Mouse (Mus musculus) spleen, adult 2 months (tissue): ENCODE data around the gene H2-DMa. TPM values are rescaled to one million over a fixed set of nuclear protein-coding genes. Genes with fewer than 3 reads are reported as not detected.

ENCODE experiments used
- DNase-seq, 2 experiments: peaks; one replicate each; pipeline versions ENCODE4 v3.0.0 to v3.0.0-alpha.2; 2012 to 2021; ENCODE audit warnings: low spot score in 2 of 2, low read depth in 1 of 2
- H3K27ac ChIP-seq: fragments of 200-500 bp; 2 replicates; pipeline ENCODE4 v1.5.1; 2012; ENCODE audit warnings: low read length, inconsistent platforms; ENCODE audit not compliant: insufficient read depth
- H3K27me3 ChIP-seq: fragments of 200-500 bp; 2 replicates; pipeline ENCODE4 v1.6.1; 2012; ENCODE audit warnings: mild to moderate bottlenecking, moderate library complexity, low read length, inconsistent platforms; ENCODE audit not compliant: control insufficient read depth, insufficient read depth
- H3K36me3 ChIP-seq: fragments of 200-500 bp; 2 replicates; pipeline ENCODE4 v1.6.1; 2012; ENCODE audit warnings: mild to moderate bottlenecking, low read length, inconsistent platforms; ENCODE audit not compliant: control insufficient read depth, insufficient read depth
- H3K4me1 ChIP-seq: fragments of 200-500 bp; 2 replicates; pipeline ENCODE4 v1.6.1; 2011; ENCODE audit warnings: inconsistent platforms; ENCODE audit not compliant: control insufficient read depth, insufficient read depth, insufficient read length
- H3K4me3 ChIP-seq: fragments of 200-500 bp; 2 replicates; pipeline ENCODE4 v1.5.1; 2011; ENCODE audit warnings: mild to moderate bottlenecking, inconsistent platforms; ENCODE audit not compliant: insufficient read depth, insufficient read length; ENCODE audit errors: extremely low read depth
- CTCF ChIP-seq: fragments of 200-500 bp; IDR thresholded peaks from 2 replicates; pipeline ENCODE4 v1.5.1; 2011; ENCODE audit warnings: mild to moderate bottlenecking, inconsistent platforms; ENCODE audit not compliant: insufficient read depth, insufficient read length, insufficient replicate concordance; ENCODE audit errors: extremely low read depth
- POLR2A ChIP-seq: fragments of 200-500 bp; IDR thresholded peaks from 2 replicates; pipeline ENCODE4 v1.6.1; 2011; ENCODE audit warnings: low read depth, low read length, inconsistent platforms
- WGBS: fragments of 180-500 bp; shearing (Covaris S2); methylation state at CpG from one replicate; pipeline ENCODE4 v1.1.7; 2018; 5-methylcytosine and 5-hydroxymethylcytosine counted together
- polyA plus RNA-seq: library from polyadenylated mRNA; depleted of rRNA; stranded (reverse); fragments of >200 nt; gene quantifications from 2 replicates; pipeline ENCODE4 v1.2.3, GENCODE M21; 2012

H2-DMa gene
- polyA plus RNA-seq, 1 experiment, result 302 TPM

DNA sequence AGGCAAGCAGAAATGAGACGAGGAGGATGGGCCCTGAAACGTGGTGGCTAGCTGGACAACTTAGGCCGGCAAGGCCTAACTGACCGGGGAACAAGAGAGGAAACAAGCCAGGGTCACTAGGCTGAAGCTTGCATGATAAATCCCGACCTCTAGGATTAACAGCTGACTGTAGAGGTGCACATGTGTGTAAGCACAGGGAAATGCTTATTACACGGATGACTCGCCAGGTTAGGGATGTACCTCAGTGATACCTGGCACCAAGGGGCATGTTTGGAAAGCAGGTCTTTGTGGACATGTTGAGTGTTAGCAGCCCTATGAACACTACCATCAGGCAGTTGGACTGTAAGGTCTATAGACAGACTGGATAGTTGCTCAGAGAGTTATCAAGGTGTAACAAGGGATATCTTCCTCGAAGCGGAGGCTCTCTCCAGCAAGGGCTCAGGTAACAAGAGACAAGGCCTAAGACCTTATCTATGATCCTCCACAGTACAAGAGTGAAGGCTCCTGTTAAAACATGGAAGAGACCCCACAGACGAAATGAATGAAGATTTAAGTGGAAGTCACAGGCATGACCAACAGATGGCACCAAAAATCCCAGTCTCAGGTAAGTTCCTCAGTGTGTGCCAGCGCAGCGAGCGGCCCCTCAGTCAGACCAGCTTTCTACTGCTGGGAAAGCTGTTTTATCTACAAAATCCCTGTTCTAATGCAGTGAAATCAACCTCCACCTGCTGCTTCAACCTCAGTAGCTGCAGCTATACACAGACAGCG, 10.1 kb upstream of the H2-DMa start:
- H3K27ac ChIP-seq, result no peak overlapping the region
- no peak overlapping the region for H3K4me3 ChIP-seq
- 77% methylated on average over 14 of the region's 14 CpGs for whole genome bisulfite sequencing
- no peak for DNase-seq
- H3K4me1 ChIP-seq, result peaks cover 3% of the 10 kb centered on the region; the same call in 1 of the 2 replicates
- TF ChIP-seq POLR2A, result no peak
- TF ChIP-seq CTCF, result no peak
- no peaks in the 10 kb centered on the region for H3K27me3 ChIP-seq
- H3K36me3 ChIP-seq, result peaks cover 35% of the 10 kb centered on the region

DNA sequence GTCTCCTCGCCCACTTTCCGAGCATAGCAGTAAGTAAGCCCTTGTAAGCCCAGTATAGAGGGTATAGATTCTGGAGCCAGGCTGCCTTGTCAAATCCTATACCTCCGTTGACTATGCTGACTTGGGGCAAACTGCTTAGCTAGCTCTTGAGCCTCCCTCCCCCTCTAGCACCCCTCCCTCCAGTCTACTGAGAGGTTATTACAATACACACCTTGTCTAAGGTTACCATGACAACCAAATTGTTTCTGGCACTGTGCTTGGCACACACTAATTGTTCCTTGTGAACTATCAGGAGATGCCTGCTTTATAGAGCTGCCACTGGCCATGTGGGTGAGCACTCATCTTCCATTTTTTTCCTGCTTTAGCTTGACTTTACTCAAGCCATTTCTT, 9.5 kb upstream of the H2-DMa start:
- no peak overlapping the region for H3K27ac ChIP-seq
- H3K36me3 ChIP-seq, result peaks cover 39% of the 10 kb centered on the region
- no peaks in the 10 kb centered on the region for H3K27me3 ChIP-seq
- no peak overlapping the region for H3K4me3 ChIP-seq
- WGBS, result 67% methylated on average over 3 of the region's 3 CpGs
- H3K4me1 ChIP-seq, result no peaks in the 10 kb centered on the region
- TF ChIP-seq POLR2A (no peak), CTCF (no peak)
- DNase-seq, result no peak

DNA sequence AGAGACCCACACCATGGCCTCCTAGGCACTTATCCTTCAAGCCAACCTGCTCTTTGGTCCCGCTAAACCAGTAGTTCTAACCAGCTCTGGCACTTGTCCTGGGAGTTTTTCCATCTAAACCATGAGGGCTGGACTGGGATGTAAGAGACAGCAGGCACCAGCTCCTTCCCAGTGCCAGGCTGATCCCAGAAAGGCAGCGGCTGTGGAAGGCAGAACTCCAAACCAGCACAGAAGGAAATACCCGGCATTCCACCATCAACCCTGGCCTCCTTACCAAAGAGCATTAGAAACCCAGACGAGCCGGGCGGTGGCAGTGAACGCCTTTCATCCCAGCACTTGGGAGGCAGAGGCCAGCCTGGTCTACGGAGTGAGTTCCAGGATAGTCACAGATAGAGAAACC, 9.0 kb upstream of the H2-DMa start:
- TF ChIP-seq CTCF (no peak), POLR2A (no peak)
- no peak for DNase-seq
- Histone ChIP-seq H3K36me3 (peaks cover 44% of the 10 kb centered on the region), H3K4me3 (no peak overlapping the region), H3K27me3 (no peaks in the 10 kb centered on the region), H3K27ac (no peak overlapping the region), H3K4me1 (no peaks in the 10 kb centered on the region)
- WGBS, result 90% methylated on average over 8 of the region's 8 CpGs

DNA sequence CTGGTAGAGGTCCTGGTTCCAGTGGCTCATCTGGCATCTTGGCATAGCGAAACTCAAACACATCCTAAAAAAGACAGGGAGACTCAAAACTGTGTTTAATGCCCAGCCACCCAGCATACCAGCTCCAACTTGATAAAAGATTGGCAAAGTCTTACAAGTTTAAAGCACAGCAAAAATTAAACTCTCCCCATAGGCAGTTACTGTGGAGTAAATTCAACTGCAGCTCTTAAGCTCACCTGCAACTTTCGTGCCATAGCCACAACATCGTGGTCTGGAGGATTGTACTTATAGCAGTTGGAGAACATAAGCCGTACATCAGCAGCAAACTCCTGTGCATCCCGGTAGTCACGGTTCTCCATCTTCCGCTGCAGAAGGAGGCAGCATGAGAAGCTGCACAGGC, 5.2 kb upstream of the H2-DMa start:
- TF ChIP-seq POLR2A (no peak), CTCF (no peak)
- Histone ChIP-seq H3K4me3 (no peak overlapping the region), H3K4me1 (peaks cover 2% of the 10 kb centered on the region; the same call in 1 of the 2 replicates), H3K27ac (no peak overlapping the region), H3K27me3 (no peaks in the 10 kb centered on the region), H3K36me3 (peaks cover 69% of the 10 kb centered on the region)
- no peak for DNase-seq
- WGBS, result 93% methylated on average over 7 of the region's 7 CpGs

DNA sequence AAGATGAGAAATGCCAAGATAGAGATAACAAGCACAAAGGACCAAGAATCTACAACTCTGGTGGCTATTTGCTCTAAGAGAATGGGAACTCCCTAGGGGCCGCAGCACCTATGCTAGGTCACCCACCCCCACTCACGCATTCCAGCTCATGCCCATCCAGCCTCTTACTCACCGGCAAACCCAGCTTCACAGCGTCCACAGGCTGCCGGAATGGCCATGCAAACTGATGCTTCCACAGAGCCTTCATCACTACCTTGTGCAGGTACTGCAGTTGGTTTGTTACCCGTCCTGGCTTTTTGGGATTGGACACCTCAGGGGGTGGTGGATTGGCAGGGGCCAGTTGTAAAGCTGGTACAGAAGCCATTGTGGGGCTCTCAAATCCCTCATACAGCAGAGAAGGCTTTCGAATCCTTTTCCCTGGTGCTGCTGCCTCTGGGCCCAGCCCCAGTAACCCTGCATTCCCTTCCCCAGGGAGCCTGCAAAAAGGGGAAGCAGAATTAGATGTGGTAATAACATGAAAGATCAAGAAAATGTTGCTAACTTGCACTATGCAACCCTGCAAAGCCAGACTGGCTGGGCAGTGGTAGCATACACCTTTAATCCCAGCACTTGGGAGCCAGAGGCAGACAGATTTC, 2.5 kb upstream of the H2-DMa start:
- H3K4me1 ChIP-seq, result peaks cover 2% of the 10 kb centered on the region; the same call in 1 of the 2 replicates

DNA sequence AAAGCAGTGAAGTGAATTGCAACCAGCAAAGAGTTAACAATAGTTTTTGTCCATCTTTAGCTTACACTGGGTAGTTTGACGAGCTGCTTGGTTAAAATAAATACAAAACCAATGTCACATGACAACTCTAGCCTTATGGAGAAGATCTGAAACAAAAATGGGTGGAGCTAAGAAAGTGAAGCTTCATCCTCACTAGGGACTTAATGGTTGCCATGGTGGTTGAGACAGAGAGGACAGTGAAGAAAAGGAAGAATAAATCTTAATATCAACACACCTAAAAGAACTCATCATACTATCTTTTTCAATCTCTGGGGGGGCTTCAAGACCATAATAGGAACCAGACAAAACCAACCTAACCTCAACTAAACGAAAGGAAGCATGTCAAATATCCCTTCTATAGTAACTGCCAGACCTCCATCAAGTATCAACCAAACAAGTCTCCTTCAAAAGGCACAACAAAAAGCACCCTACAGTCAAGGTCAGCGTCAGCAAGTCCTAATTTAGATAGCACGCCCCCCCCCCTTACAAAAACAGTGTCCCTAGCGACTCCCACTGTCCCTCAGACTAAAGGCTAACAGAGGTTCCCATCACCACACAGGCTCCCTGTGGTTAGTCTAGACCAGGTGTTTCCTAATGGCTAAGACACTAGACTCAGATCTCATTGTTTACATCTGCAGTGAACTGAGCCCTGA, 1.8 kb upstream of the H2-DMa start:
- no peak for DNase-seq
- TF ChIP-seq POLR2A (no peak), CTCF (no peak)
- Histone ChIP-seq H3K27me3 (no peaks in the 10 kb centered on the region), H3K4me3 (peak overlapping the region; percentile 80), H3K4me1 (peaks cover 2% of the 10 kb centered on the region; the same call in 1 of the 2 replicates), H3K27ac (peak overlapping the region; percentile 69), H3K36me3 (peaks cover 53% of the 10 kb centered on the region)
- under 1% methylated on average over 5 of the region's 5 CpGs for WGBS

More for the DNA sequence above, 2.5 kb upstream of the H2-DMa start:
- Histone ChIP-seq H3K27me3 (no peaks in the 10 kb centered on the region), H3K4me3 (peak overlapping the region; percentile 80), H3K36me3 (peaks cover 60% of the 10 kb centered on the region), H3K27ac (0 out of 2 replicates have a peak overlapping the region, but pooled peaks have one; percentile 17)
- 17% methylated on average over 7 of the region's 7 CpGs for WGBS
- TF ChIP-seq CTCF (no peak), POLR2A (no peak)
- no peak for DNase-seq
